Mouse (Mus musculus) forebrain, embryonic 10.5 days (tissue): Measurements from ENCODE around the gene Rassf2. TPM values are rescaled to one million over a fixed set of nuclear protein-coding genes. Genes with fewer than 3 reads are reported as not detected.

Experiments used
- DNase-seq: peaks from one replicate; pipeline ENCODE4 v3.0.0-alpha.2; 2017; ENCODE audit warnings: low spot score; ENCODE audit errors: extremely low spot score
- H3K27ac ChIP-seq: fragments of 300-500 bp; sonication (generic); 2 replicates; pipeline ENCODE4 v1.5.1; 2016; ENCODE audit warnings: mild to moderate bottlenecking
- H3K27me3 ChIP-seq: fragments of 300-500 bp; sonication (generic); 2 replicates; pipeline ENCODE4 v1.6.1; 2016; ENCODE audit warnings: mild to moderate bottlenecking; ENCODE audit not compliant: poor library complexity, severe bottlenecking
- H3K36me3 ChIP-seq: fragments of 300-500 bp; sonication (generic); replicated peaks from 2 replicates; pipeline ENCODE4 v1.6.1; 2016; ENCODE audit warnings: mild to moderate bottlenecking, moderate library complexity
- H3K4me1 ChIP-seq: fragments of 300-500 bp; sonication (generic); 2 replicates; pipeline ENCODE4 v1.6.1; 2016
- H3K4me3 ChIP-seq: fragments of 300-500 bp; sonication (generic); 2 replicates; pipeline ENCODE4 v1.5.1; 2016; ENCODE audit warnings: mild to moderate bottlenecking, moderate library complexity
- H3K9me3 ChIP-seq: fragments of 300-500 bp; sonication (generic); 2 replicates; pipeline ENCODE4 v1.6.1; 2016; ENCODE audit warnings: mild to moderate bottlenecking, moderate library complexity
- WGBS: fragments of 180-500 bp; shearing (Covaris S2); methylation state at CpG from one replicate; pipeline ENCODE4 v1.1.7; 2016; 5-methylcytosine and 5-hydroxymethylcytosine counted together
- polyA plus RNA-seq: library from polyadenylated mRNA; unstranded; fragments of >200 nt; fragmentation: Nextera tagmentation; extraction: Ambion mirVana; gene quantifications from 2 replicates; pipeline ENCODE4 v1.2.1, GENCODE M21; 2016

Rassf2 gene
- polyA plus RNA-seq, 1 experiment from 2014 or later = 24.8 TPM

GRCm38 (mm10) chr2:131956336-131957256, 73.5 kb downstream of the Rassf2 start:
- H3K27ac ChIP-seq = no peak overlapping the region
- 86% methylated on average over 7 of the region's 7 CpGs for WGBS
- peaks cover 46% of the 10 kb centered on the region for H3K27me3 ChIP-seq
- H3K4me3 ChIP-seq = no peak overlapping the region
- H3K4me1 ChIP-seq = peaks cover 21% of the 10 kb centered on the region
- H3K9me3 ChIP-seq = no peaks in the 10 kb centered on the region
- no peak for DNase-seq
- H3K36me3 ChIP-seq = no peaks in the 10 kb centered on the region

GRCm38 (mm10) chr2:131955264-131955663, 74.8 kb downstream of the Rassf2 start:
- 9% methylated on average over 17 of the region's 17 CpGs for WGBS
- no peaks in the 10 kb centered on the region for H3K9me3 ChIP-seq
- peaks cover 60% of the 10 kb centered on the region for H3K27me3 ChIP-seq

DNA sequence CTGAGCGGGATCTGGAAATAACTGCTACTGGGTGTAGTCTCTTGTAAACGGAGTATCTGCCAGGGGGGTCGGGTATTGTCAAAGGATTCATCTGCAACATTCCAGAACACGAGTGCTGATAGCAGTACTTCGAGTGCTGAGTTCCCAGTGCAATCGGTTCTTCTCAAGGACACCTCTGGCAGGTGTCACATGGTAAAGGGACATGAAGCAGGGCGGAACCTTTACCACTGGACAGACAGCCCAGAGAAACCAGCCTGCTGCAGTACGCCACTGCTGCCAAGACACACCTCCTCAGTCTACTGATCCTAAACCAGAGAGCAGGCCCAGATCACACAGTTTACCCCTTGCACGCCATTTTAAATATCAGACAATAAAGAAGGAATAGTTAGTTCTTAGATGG, 75.2 kb downstream of the Rassf2 start:
- H3K9me3 ChIP-seq = no peaks in the 10 kb centered on the region
- no peaks in the 10 kb centered on the region for H3K36me3 ChIP-seq
- H3K4me1 ChIP-seq = peaks cover 31% of the 10 kb centered on the region
- DNase-seq = no peak
- H3K4me3 ChIP-seq = peak overlapping the region; percentile 53
- H3K27me3 ChIP-seq = peaks cover 64% of the 10 kb centered on the region
- no peak overlapping the region for H3K27ac ChIP-seq
- WGBS = 58% methylated on average over 9 of the region's 9 CpGs

More at GRCm38 (mm10) chr2:131955264-131955663, 74.8 kb downstream of the Rassf2 start:
- no peak overlapping the region for H3K27ac ChIP-seq
- H3K4me1 ChIP-seq = peaks cover 27% of the 10 kb centered on the region
- H3K4me3 ChIP-seq = peak overlapping the region; percentile 53
- H3K36me3 ChIP-seq = no peaks in the 10 kb centered on the region
- peak; percentile 35 for DNase-seq

GRCm38 (mm10) chr2:131953711-131954110, 76.3 kb downstream of the Rassf2 start:
- peak overlapping the region; percentile 33; the same call in 1 of the 2 replicates for H3K4me3 ChIP-seq

DNA sequence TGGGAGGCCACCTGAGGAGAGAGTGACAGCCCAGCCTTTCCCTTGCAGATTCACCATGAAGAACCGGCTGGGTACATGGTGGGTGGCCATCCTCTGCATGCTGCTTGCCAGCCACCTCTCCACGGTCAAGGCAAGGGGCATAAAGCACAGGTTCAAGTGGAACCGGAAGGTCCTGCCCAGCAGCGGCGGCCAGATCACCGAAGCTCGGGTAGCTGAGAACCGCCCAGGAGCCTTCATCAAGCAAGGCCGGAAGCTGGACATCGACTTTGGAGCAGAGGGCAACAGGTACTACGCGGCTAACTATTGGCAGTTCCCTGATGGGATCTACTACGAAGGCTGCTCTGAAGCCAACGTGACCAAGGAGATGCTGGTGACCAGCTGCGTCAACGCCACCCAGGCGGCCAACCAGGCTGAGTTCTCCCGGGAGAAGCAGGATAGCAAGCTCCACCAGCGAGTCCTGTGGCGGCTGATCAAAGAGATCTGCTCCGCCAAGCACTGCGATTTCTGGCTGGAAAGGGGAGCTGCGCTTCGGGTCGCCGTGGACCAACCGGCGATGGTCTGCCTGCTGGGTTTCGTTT, 77.0 kb downstream of the Rassf2 start:
- no peak for DNase-seq
- 25% methylated on average over 29 of the region's 29 CpGs for WGBS
- Histone ChIP-seq H3K4me3 (peak overlapping the region; percentile 33), H3K36me3 (no peaks in the 10 kb centered on the region), H3K9me3 (no peaks in the 10 kb centered on the region), H3K27ac (no peak overlapping the region), H3K4me1 (peaks cover 44% of the 10 kb centered on the region), H3K27me3 (peaks cover 70% of the 10 kb centered on the region)

More at GRCm38 (mm10) chr2:131953711-131954110, 76.3 kb downstream of the Rassf2 start:
- WGBS = 88% methylated on average over 4 of the region's 4 CpGs
- Histone ChIP-seq H3K4me1 (peaks cover 37% of the 10 kb centered on the region), H3K27me3 (peaks cover 70% of the 10 kb centered on the region), H3K27ac (no peak overlapping the region), H3K36me3 (no peaks in the 10 kb centered on the region), H3K9me3 (no peaks in the 10 kb centered on the region)
- DNase-seq = no peak

GRCm38 (mm10) chr2:131952456-131952855, 77.6 kb downstream of the Rassf2 start:
- DNase-seq = no peak
- Histone ChIP-seq H3K4me1 (peaks cover 44% of the 10 kb centered on the region), H3K9me3 (no peaks in the 10 kb centered on the region), H3K4me3 (no peak overlapping the region), H3K27me3 (peaks cover 70% of the 10 kb centered on the region), H3K36me3 (no peaks in the 10 kb centered on the region), H3K27ac (no peak overlapping the region)
- 69% methylated on average over 2 of the region's 2 CpGs for WGBS

DNA sequence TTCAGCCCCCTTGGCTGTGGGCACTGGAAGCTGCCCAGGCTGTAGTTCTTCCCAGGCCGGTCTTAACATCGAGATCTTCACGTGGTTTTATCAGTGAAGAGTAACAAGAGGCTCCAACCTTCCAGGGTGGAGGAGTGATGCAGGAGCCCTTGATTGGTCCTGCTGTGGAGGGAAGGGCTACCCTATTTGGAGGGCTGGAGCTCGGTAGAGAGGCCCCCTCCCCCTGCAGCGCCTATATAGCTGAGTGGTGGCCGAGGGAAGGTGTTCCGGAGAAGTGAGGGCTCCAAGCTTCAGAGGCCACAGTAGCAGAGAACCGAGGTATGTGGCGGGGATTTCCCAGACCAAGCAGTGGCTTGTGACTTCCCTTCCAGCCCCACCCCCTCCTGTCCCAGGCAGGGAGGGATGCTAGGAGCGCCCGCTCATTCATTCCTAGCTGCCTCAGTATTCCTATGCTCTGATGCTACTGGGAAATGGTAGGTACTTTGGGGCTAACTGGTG, 79.4 kb downstream of the Rassf2 start, which contains the start of gene Prnd:
Prnd (plus strand) TSS at position 264 of the 498 bp plus-strand sequence.
- Histone ChIP-seq H3K36me3 (no peaks in the 10 kb centered on the region), H3K27ac (0 out of 2 replicates have a peak within 1 kb of the TSS, but pooled peaks have one; percentile 15), H3K9me3 (no peaks in the 10 kb centered on the region), H3K27me3 (peaks cover 60% of the 10 kb centered on the region), H3K4me3 (no peak within 1 kb of the TSS), H3K4me1 (peaks cover 44% of the 10 kb centered on the region)
- DNase-seq = no peak
- WGBS = 14% methylated on average over 11 of the region's 11 CpGs

GRCm38 (mm10) chr2:131949767-131950597, 80.1 kb downstream of the Rassf2 start:
- Histone ChIP-seq H3K36me3 (no peaks in the 10 kb centered on the region), H3K27ac (0 out of 2 replicates have a peak overlapping the region, but pooled peaks have one; percentile 15), H3K4me3 (no peak overlapping the region), H3K9me3 (no peaks in the 10 kb centered on the region), H3K27me3 (peaks cover 57% of the 10 kb centered on the region), H3K4me1 (peaks cover 37% of the 10 kb centered on the region)
- DNase-seq = no peak
- WGBS = 49% methylated on average over 9 of the region's 9 CpGs

DNA sequence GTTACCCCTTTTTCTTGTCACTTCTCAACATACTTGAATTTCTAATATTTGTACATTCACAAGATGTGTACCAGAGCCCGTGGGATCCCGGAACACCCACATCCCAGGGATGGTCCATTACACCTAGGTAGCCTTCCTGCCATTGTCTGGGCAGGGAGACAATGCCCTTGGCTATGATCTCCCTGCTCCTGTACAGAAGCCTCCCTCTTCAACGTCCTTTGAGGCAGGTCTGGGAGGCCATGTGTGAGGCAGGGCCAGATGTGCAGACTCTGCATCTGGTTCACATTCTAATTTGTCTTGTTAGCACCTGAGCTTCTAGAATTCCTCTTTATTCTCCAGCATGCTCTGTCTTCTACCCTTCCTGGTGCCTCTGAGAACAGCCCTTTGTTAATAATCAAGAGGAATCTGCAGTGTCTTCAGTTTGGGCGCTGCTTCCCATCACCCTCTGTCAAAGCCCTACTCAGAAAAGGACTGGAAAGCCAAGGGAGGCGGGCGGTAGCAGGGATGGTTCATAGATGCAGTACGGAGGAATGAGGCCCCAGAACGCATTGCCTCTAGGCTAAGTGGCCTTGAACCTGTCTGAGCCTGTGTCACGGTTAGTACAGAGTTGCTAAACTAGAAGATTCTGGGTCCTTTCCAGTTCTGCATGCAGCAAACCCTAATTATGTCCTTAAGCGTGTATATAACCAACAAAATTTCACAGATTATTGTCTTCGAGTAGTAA, 81.0 kb downstream of the Rassf2 start:
- WGBS = 81% methylated on average over 11 of the region's 11 CpGs
- no peak for DNase-seq
- Histone ChIP-seq H3K36me3 (no peaks in the 10 kb centered on the region), H3K27ac (no peak overlapping the region), H3K27me3 (peaks cover 48% of the 10 kb centered on the region), H3K4me1 (peaks cover 34% of the 10 kb centered on the region), H3K4me3 (no peak overlapping the region), H3K9me3 (no peaks in the 10 kb centered on the region)

GRCm38 (mm10) chr2:131948156-131948555, 81.9 kb downstream of the Rassf2 start:
- H3K4me3 ChIP-seq = no peak overlapping the region
- WGBS = 85% methylated on average over 3 of the region's 3 CpGs
- no peaks in the 10 kb centered on the region for H3K36me3 ChIP-seq
- DNase-seq = no peak
- no peak overlapping the region for H3K27ac ChIP-seq
- no peaks in the 10 kb centered on the region for H3K9me3 ChIP-seq
- peaks cover 39% of the 10 kb centered on the region for H3K27me3 ChIP-seq
- peaks cover 28% of the 10 kb centered on the region for H3K4me1 ChIP-seq

GRCm38 (mm10) chr2:131946351-131946750, 83.7 kb downstream of the Rassf2 start:
- H3K9me3 ChIP-seq = no peaks in the 10 kb centered on the region
- peaks cover 23% of the 10 kb centered on the region for H3K4me1 ChIP-seq
- H3K36me3 ChIP-seq = no peaks in the 10 kb centered on the region
- no peak for DNase-seq
- 90% methylated on average over 16 of the region's 16 CpGs for WGBS
- H3K27me3 ChIP-seq = peaks cover 21% of the 10 kb centered on the region
- no peak overlapping the region for H3K27ac ChIP-seq
- H3K4me3 ChIP-seq = no peak overlapping the region

DNA sequence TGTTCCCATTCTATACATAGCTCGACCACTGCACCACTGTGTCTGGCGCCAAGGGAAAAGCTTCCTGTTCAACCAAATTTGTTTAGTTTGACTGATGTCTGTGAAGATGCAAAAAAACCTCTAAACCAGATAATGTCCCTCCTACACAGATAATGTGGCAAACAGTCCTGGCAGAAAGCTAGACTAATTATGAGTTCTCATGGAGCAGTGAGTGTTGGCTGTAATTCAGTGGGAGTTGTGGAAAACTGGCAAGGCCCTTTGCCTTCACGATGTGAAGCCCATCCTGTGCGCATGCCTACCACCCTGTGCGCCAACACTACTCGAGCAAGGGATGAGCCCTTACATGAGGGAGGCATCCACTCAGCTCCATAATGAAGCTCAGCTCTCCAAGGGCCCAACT, 84.3 kb downstream of the Rassf2 start:
- 89% methylated on average over 6 of the region's 6 CpGs for WGBS
- no peak overlapping the region for H3K4me3 ChIP-seq
- H3K4me1 ChIP-seq = peaks cover 22% of the 10 kb centered on the region
- no peaks in the 10 kb centered on the region for H3K9me3 ChIP-seq
- H3K27me3 ChIP-seq = peaks cover 15% of the 10 kb centered on the region
- no peak overlapping the region for H3K27ac ChIP-seq
- no peaks in the 10 kb centered on the region for H3K36me3 ChIP-seq
- no peak for DNase-seq
